Mouse (Mus musculus) T-helper 2 cell (primary cell): Measurements from ENCODE around the gene Ebf1.

Experiments
- in situ Hi-C: fragments of 300-600 bp; cut with MboI, MseI; formaldehyde crosslinking; loops from one replicate; pipeline ENCODE4 v1.15.1; 2025; ENCODE audit warnings: high pct_unique_total_duplicates

Ebf1 gene

GRCm38 (mm10) chr11:44656916-44657315, 39.8 kb downstream of the Ebf1 start:
- in situ Hi-C loops = no loop called here

- in situ Hi-C loops = no loop called here
Measured at GRCm38 (mm10) chr11:44657833-44658395, 40.8 kb downstream of the Ebf1 start.

- in situ Hi-C loops = no loop called here
Measured at GRCm38 (mm10) chr11:44661875-44662274, 44.8 kb downstream of the Ebf1 start.

DNA sequence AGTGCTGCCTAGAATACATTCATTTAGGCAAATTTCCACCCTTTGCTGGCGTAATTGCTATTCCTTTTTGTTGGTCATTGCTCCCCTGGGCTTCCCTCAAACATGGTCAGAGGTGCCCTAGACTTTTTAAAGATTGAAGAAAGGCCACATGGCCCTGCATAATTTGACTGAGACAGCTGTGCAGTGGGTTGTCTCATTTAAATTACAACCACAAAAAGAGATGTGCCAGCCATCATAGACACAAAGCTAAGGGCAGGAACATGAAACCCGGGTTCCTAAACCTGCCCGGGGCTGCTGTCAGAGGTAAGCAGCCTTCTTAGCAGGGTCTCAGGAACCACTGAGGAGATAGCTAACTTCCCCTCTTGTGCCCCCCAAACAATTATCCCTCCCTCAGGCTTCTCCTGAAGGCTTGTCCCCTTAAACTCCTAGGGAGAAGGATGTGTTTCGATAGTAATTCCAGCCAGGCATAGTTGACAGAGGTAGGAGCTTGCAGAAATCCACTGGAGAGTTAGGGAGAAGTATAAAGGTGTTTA, 46.6 kb downstream of the Ebf1 start:
- in situ Hi-C loops = no loop called here

- in situ Hi-C loops = no loop called here
Measured at GRCm38 (mm10) chr11:44665156-44665682, 48.1 kb downstream of the Ebf1 start.

GRCm38 (mm10) chr11:44665741-44666531, 48.8 kb downstream of the Ebf1 start:
- in situ Hi-C loops = no loop called here

- in situ Hi-C loops = no loop called here
Measured at GRCm38 (mm10) chr11:44666741-44667140, 49.6 kb downstream of the Ebf1 start.

DNA sequence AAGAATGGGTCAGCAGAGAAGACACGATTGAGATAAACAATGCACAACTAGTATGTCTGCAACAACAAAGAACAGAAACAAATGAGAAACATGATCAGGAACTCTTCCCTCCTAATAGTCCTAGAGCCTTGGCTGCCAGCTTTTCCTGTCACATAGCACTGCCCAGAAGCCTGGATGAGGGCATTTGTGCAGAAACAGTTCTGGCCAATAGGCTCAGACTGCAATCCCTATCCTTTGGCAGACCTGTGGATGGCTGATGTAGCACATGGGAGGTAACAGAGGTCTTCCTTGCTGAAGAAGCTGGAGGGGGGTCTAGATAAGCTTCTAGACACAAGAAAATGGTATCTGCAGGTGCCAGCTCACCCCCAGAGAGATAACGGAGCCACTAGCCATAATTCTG, 64.2 kb downstream of the Ebf1 start:
- in situ Hi-C loops = no loop called here

DNA sequence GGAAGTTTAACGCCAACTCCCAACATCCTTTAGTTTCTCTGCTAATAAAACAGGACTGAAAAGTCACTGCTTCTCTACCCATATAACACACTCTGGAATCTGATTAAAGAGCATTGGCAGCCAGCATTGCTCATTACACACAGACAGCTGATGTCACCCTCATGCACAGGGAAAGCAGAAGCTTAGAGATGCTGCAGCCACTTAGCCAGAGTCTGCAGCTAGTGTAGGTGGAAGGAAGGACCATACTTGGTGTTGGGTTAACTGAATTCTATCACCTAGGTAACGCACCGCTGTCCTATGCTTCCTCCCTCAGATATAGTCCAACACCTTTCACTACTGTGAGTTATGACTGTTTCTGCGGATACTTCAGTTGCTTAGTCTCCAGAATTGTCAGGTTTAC, 64.9 kb downstream of the Ebf1 start:
- in situ Hi-C loops = no loop called here

GRCm38 (mm10) chr11:44682703-44683539, 65.8 kb downstream of the Ebf1 start:
- in situ Hi-C loops = no loop called here

DNA sequence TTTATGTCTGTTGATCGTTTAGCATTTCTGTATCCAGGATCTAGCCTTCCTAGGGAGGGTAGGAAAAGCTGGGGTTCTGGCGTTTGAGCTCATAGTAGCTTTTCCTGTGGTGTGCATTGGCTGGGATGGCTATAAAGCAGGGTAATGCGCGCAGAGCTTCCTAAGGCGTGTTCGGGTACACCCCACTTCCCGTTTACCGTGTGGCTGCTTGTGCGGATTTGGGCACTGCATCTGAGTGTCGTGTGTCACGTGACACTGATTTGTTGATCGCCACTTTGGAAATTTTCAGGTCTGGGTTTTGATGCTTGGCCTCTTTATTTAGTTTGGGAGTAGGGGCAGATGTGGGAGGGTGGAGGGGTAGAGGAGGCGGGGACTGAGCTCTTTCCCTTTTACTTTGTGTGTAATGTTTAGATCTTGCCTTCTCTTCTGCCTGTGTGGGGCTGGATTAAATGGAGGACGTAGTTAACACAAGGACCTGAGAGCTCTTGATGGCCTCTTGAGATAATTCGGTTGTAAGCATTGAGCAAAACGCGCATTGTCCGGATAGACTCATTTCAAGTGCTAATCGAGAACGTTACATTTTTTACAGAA, 67.5 kb downstream of the Ebf1 start:
- in situ Hi-C loops = no loop called here

GRCm38 (mm10) chr11:44685129-44685528, 68.0 kb downstream of the Ebf1 start:
- in situ Hi-C loops = no loop called here

GRCm38 (mm10) chr11:44685911-44686361, 68.8 kb downstream of the Ebf1 start:
- in situ Hi-C loops = no loop called here

DNA sequence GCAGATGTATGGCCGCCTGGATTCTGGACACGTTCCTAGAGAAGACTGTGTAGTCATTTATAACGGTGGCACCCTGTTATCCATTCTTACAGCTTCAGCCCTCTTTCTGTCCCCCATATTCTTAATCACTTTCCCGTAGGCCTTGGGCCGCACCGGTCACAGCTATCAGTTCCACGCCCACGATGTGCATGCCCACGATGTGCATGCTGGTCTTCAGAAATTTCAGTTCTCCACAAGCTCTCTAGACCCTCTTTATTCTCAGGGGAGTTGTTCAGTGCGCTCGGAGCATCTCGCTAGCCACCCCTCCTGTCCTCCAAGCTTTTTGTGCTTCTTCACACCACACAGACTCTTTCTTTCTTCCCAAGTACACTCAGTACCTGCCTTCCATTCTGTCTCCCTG, 69.3 kb downstream of the Ebf1 start:
- in situ Hi-C loops = no loop called here

- in situ Hi-C loops = no loop called here
Measured at GRCm38 (mm10) chr11:44688542-44688941, 71.4 kb downstream of the Ebf1 start.

GRCm38 (mm10) chr11:44689571-44690264, 72.6 kb downstream of the Ebf1 start:
- in situ Hi-C loops = no loop called here

GRCm38 (mm10) chr11:44690265-44690572, 73.1 kb downstream of the Ebf1 start:
- in situ Hi-C loops = no loop called here

DNA sequence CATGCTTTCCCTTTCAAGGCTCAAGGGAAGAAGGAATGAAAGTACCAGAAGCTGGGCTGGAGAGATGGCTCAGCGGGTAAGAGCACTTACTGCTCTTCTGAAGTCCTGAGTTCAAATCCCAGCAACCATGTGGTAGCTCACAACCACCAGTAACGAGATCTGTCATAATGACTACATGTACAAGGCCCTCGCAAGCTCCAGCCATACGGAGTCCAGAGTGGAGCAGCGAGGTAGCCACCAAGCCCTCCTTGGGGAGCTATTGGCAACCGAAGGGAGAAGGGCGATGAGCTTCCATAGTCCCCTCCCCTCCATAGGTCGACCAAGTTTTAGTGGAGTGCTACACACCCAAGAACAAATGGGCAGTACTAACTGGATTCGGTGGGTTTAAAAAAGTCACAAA, 78.3 kb downstream of the Ebf1 start:
- in situ Hi-C loops = no loop called here

DNA sequence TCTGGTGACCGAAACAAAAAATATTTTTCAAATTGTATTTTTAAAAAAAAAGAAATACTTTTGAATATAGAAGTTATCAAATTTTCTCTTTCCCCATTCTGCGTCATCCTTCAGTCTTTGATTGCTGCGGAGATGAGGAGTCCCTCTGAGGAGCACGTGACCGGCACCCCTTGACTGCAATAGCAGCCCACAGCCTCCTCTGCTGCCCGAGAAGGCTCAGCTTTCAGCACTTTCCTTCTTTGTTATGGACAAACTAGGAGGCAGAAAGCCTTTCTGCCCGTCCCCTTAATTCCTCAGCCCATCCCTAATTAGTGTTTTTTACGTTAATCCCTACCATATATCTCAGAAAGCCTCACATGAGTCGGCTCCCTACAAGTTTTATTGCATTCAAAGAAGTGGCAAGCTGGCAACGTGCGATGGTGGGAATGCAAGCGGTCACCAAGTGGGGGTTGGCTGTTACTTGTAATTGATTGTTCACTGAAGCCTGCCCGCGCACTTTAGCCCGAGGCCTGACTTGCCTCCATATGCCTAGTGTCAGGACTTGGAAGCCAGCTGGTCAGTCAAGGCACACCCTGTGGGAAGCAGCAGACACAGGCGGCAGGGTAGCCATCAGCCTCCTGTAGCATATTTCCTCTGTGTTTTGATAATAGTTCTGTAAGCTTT, 79.6 kb downstream of the Ebf1 start:
- in situ Hi-C loops = no loop called here

DNA sequence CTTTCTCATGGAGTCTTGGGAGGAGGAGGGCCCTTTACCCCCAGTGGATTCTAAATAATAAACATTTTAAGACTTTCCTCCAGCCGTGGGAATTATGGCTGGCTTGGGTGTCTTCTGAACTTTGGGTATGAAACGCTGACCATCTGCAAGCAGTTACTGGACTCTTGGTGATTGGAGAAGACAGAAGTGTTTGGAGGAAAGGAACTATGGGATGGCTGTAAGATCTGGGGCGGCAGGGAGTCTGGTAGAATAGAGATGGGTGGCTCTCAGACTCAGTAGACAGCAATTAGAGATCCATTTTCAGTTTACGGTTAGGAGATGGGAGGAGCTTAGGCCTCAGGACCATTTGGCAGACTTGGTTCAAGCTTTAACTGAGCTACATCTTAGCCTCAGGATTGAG, 83.1 kb downstream of the Ebf1 start:
- in situ Hi-C loops = no loop called here
